Mouse (Mus musculus) forebrain, embryonic 11.5 days (tissue): ENCODE data around the gene Ost4. TPM values are rescaled to one million over a fixed set of nuclear protein-coding genes. Genes with fewer than 3 reads are reported as not detected.
A peak's percentile ranks its signal among the peaks of the same experiment; 100 is the strongest.
"Not testable (repeated sequence)": the region's sequence is repeated elsewhere in the genome, so short reads cannot be mapped to it uniquely, and the experiment has no call there.

Experiments
- ATAC-seq: fragments of 200-750 bp; cut with Nextera tagmentation; replicated peaks from 2 replicates; pipeline ENCODE4 v1.8.0; 2017; ENCODE audit warnings: moderate TSS enrichment; ENCODE audit not compliant: low FRiP score
- DNase-seq: peaks from one replicate; pipeline ENCODE4 v3.0.0-alpha.2; 2017; ENCODE audit warnings: low spot score
- H3K27ac ChIP-seq: fragments of 300-500 bp; sonication (generic); 2 replicates; pipeline ENCODE4 v1.5.1; 2014; ENCODE audit warnings: low read depth, low read length
- H3K27me3 ChIP-seq: fragments of 300-500 bp; sonication (generic); 2 replicates; pipeline ENCODE4 v1.6.1; 2014; ENCODE audit warnings: mild to moderate bottlenecking, low read length, mixed read lengths; ENCODE audit not compliant: control insufficient read depth, insufficient read depth
- H3K36me3 ChIP-seq: fragments of 300-500 bp; sonication (generic); 2 replicates; pipeline ENCODE4 v1.6.1; 2014; ENCODE audit warnings: mild to moderate bottlenecking, low read length, moderate library complexity, mixed read lengths; ENCODE audit not compliant: control insufficient read depth, insufficient read depth
- H3K4me1 ChIP-seq: fragments of 300-500 bp; sonication (generic); replicated peaks from 2 replicates; pipeline ENCODE4 v1.6.1; 2014; ENCODE audit warnings: low read length, mixed read lengths; ENCODE audit not compliant: control insufficient read depth, insufficient read depth
- H3K4me2 ChIP-seq: fragments of 300-500 bp; sonication (generic); 2 replicates; pipeline ENCODE4 v1.6.1; 2014; ENCODE audit warnings: low read depth, mild to moderate bottlenecking, low read length, moderate library complexity, mixed read lengths; ENCODE audit not compliant: severe bottlenecking
- H3K4me3 ChIP-seq: fragments of 300-500 bp; sonication (generic); 2 replicates; pipeline ENCODE4 v1.5.1; 2014; ENCODE audit warnings: low read depth, low read length
- H3K9ac ChIP-seq: fragments of 300-500 bp; sonication (generic); 2 replicates; pipeline ENCODE4 v1.6.1; 2014; ENCODE audit warnings: low read length
- H3K9me3 ChIP-seq: fragments of 300-500 bp; sonication (generic); 2 replicates; pipeline ENCODE4 v1.6.1; 2016; ENCODE audit warnings: low read length, mixed read lengths; ENCODE audit not compliant: control insufficient read depth
- WGBS: fragments of 180-500 bp; shearing (Covaris S2); extraction: QIAGEN DNeasy Blood & Tissue Kit; methylation state at CpG from one replicate; pipeline ENCODE4 v1.1.7; 2014; 5-methylcytosine and 5-hydroxymethylcytosine counted together
- polyA plus RNA-seq: library from polyadenylated mRNA; unstranded; fragments of >200 nt; fragmentation: Nextera tagmentation; extraction: Ambion mirVana; gene quantifications from 2 replicates; pipeline ENCODE4 v1.2.1, GENCODE M21; 2014

Ost4 gene
- polyA plus RNA-seq, 1 experiment from 2014 or later, result 339 TPM

DNA sequence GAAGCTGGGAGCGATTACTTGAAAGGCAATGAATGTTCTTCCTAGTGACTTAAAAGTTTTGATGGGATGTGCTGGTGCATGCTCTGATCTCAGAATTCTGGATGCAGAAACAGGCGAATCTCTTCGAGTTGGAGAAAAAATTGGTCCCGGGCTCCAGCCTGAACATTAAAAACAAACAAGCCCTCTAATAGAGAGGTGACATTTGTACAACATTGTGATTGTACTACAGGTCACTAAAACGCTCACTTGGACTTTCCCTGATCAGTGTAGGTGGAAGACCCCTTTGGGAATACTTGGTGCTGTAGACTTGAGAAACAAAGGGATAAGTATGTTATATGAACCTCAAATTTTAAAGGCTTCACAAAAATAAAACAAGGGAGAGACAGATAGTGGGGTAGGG is 20.9 kb downstream of the Ost4 start:
- Histone ChIP-seq H3K9me3 (no peaks in the 10 kb centered on the region), H3K4me1 (peaks cover 3% of the 10 kb centered on the region; the same call in 1 of the 2 replicates), H3K36me3 (peaks cover under 1% of the 10 kb centered on the region; the same call in 1 of the 2 replicates), H3K4me3 (peak overlapping the region; percentile 82), H3K4me2 (peak overlapping the region; percentile 85), H3K9ac (peak overlapping the region; percentile 69), H3K27ac (peak overlapping the region; percentile 94), H3K27me3 (no peaks in the 10 kb centered on the region)
- 35% methylated on average over 5 of the region's 5 CpGs for WGBS
- no peak for DNase-seq
- no peak for ATAC-seq

DNA sequence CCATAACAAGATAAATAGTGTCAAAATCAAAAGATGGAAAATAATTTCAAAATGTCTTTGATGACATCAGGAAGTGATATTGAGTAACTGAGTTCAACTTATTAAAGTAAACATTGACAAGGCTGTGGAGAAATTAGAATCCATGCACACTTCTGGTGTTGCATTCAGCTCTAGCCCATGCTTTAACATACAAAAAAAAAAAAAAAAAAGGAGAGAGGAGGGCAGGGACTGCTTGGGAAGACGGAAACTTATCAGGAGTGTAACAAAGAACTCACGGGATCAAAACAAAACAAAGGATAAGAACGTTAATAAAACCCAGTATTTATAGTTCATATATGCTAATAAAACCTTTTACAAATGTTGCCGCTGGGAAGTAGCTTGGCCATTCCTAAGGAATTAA is 21.4 kb downstream of the Ost4 start:
- H3K27ac ChIP-seq, result no peak overlapping the region
- no peaks in the 10 kb centered on the region for H3K36me3 ChIP-seq
- ATAC-seq, result no peak
- H3K9ac ChIP-seq, result no peak overlapping the region
- no peak for DNase-seq
- peaks cover 3% of the 10 kb centered on the region; the same call in 1 of the 2 replicates for H3K4me1 ChIP-seq
- 48% methylated on average over 4 of the region's 4 CpGs for WGBS
- no peaks in the 10 kb centered on the region for H3K27me3 ChIP-seq
- no peak overlapping the region for H3K4me3 ChIP-seq
- H3K9me3 ChIP-seq, result no peaks in the 10 kb centered on the region
- no peak overlapping the region for H3K4me2 ChIP-seq

DNA sequence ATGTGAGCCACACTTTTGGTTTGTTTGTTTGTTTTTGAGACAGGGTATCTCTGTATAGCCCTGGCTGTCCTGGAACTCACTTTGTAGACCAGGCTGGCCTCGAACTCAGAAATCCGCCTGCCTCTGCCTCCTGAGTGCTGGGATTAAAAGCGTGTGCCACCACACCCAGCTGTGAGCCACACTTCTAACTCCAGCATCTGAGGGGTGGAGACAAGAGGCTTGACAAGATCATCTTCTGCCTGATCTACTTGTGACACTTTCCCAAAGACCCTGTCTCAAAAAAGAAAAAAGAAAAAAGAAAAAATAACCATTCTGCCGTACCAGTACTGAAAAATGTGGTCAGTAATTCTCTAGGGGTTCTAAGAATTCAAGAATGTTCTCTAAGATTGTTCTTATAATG is 25.7 kb downstream of the Ost4 start:
- not testable (repeated sequence) for H3K9me3 ChIP-seq, H3K4me1 ChIP-seq, H3K4me3 ChIP-seq, H3K27ac ChIP-seq, ATAC-seq, DNase-seq, H3K9ac ChIP-seq, H3K4me2 ChIP-seq, H3K36me3 ChIP-seq, H3K27me3 ChIP-seq
- 85% methylated on average over 4 of the region's 4 CpGs for WGBS

DNA sequence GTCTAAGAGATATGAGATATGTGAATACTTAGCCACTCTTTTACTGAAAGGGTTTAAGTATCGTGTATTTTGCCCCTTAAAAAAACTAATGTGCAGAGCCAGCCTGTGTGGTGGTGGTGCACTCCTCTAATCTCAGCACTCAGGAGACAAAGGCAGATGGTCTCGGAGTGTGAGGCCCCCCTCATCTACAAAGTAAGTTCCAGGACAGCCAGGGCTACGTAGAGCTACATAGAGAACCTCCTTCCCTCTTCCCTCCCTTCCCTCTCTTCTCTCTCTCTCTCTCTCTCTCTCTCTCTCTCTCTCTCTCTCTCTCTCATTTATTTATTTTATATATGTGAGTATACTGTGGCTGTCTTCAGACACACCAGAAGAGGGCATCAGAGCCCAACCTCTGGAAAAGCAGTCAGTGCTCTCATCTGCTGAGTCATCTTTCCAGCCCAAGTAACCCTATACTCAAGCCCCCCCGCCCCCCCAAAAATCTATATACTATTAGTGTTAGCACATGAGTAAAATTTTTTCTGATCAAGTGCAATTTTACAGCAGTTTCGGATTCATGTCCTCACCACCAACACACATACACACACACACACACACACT is 28.1 kb downstream of the Ost4 start:
- Histone ChIP-seq H3K4me3 (no peak overlapping the region), H3K27me3 (no peaks in the 10 kb centered on the region), H3K4me1 (no peaks in the 10 kb centered on the region), H3K9me3 (no peaks in the 10 kb centered on the region), H3K4me2 (no peak overlapping the region), H3K36me3 (peaks cover 9% of the 10 kb centered on the region), H3K27ac (no peak overlapping the region), H3K9ac (no peak overlapping the region)
- ATAC-seq, result no peak
- DNase-seq, result no peak
- 76% methylated on average over 5 of the region's 5 CpGs for WGBS

DNA sequence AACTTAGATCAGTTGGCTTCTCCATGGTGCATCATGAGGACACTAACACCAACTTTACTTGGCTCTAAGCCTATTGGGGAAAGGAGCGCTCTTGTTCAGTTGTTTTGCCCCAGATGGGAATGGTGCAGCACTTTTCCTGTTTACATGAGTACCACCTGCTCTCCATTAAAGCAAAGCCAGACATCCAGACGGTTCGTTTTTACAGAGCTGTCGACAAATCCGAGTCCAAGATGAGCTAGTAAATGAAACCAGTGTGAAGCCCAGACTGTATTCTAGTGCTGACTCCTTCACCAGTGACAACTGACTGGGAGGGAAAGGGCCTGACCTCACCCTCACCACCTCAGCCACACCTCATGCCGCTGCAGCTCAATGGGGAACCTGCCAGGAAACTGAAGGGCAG is 29.0 kb downstream of the Ost4 start:
- DNase-seq (no peak), ATAC-seq (no peak)
- Histone ChIP-seq H3K27ac (no peak overlapping the region), H3K9me3 (no peaks in the 10 kb centered on the region), H3K4me1 (no peaks in the 10 kb centered on the region), H3K27me3 (no peaks in the 10 kb centered on the region), H3K4me2 (no peak overlapping the region), H3K36me3 (peaks cover 9% of the 10 kb centered on the region), H3K9ac (no peak overlapping the region), H3K4me3 (no peak overlapping the region)
- WGBS, result 70% methylated on average over 6 of the region's 6 CpGs

DNA sequence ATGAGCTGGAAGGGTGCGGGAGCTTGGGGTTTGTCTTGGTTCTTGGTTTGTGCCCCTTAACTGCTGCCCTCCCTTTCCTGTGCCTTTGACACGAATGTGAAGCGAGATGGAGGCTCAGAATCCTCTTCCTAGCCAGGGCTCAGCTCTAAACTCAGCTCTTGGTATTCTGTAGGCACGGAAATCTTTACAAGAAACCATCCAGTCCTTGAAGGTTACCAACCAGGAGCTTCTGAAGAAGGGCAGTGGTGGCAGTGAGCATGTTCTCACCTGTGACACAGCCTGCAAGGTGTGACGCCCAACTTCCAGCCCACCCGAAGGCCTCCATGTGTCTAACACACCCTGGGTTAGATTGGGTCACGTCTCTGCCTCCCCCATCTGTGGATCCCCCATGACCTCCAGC is 33.2 kb downstream of the Ost4 start:
- Histone ChIP-seq H3K4me3 (no peak overlapping the region), H3K4me2 (no peak overlapping the region), H3K27ac (no peak overlapping the region), H3K36me3 (peaks cover 16% of the 10 kb centered on the region), H3K9me3 (no peaks in the 10 kb centered on the region), H3K27me3 (no peaks in the 10 kb centered on the region), H3K9ac (no peak overlapping the region), H3K4me1 (peaks cover 6% of the 10 kb centered on the region; the same call in 1 of the 2 replicates)
- DNase-seq, result no peak
- 89% methylated on average over 7 of the region's 7 CpGs for WGBS
- no peak for ATAC-seq

DNA sequence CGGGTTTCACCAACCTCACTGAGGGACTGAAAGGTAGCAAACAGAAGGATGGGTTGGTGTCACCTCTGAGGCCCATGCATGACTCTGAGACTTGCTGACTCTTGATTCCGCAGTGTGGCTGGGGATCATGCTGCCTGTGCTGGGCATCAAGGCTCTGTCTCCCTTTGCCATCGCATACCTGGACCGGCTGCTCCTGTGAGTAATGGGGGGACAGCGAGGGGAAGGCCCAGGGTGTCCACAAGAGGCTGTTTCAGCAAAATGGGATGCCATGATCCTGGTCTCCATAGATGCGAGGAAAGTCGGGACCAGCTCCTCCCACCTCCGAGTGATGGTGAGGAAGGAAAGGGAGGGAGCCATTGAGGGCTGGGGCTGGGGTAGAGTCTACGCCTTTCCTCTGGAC is 35.0 kb downstream of the Ost4 start:
- H3K27ac ChIP-seq, result no peak overlapping the region
- 96% methylated on average over 9 of the region's 9 CpGs for WGBS
- H3K36me3 ChIP-seq, result peaks cover 16% of the 10 kb centered on the region
- H3K9ac ChIP-seq, result no peak overlapping the region
- H3K27me3 ChIP-seq, result no peaks in the 10 kb centered on the region
- ATAC-seq (no peak), DNase-seq (no peak)
- H3K4me3 ChIP-seq, result no peak overlapping the region
- no peak overlapping the region for H3K4me2 ChIP-seq
- H3K4me1 ChIP-seq, result peaks cover 8% of the 10 kb centered on the region; the same call in 1 of the 2 replicates
- H3K9me3 ChIP-seq, result no peaks in the 10 kb centered on the region

DNA sequence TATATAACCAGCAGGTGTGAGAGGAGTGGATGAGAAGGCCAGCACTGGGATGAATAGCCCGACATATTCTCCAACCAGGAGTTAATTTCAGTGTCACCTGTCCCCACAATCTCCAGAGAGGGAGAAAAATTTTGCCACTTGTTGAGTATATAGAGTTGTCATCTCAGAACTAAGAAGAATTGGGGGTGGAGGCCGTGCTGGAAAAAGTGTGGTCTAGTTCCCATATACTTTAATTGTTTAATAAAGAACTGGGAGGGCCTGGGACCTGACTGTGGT is 37.5 kb downstream of the Ost4 start:
- peaks cover 8% of the 10 kb centered on the region; the same call in 1 of the 2 replicates for H3K4me1 ChIP-seq
- H3K4me3 ChIP-seq, result peak overlapping the region; percentile 74
- ATAC-seq (no peak), DNase-seq (no peak)
- peak overlapping the region; percentile 78 for H3K4me2 ChIP-seq
- H3K9ac ChIP-seq, result peak overlapping the region; percentile 73
- 35% methylated on average over 2 of the region's 2 CpGs for WGBS
- peaks cover 7% of the 10 kb centered on the region; the same call in 1 of the 2 replicates for H3K36me3 ChIP-seq
- H3K9me3 ChIP-seq, result no peaks in the 10 kb centered on the region
- H3K27me3 ChIP-seq, result no peaks in the 10 kb centered on the region
- H3K27ac ChIP-seq, result no peak overlapping the region

DNA sequence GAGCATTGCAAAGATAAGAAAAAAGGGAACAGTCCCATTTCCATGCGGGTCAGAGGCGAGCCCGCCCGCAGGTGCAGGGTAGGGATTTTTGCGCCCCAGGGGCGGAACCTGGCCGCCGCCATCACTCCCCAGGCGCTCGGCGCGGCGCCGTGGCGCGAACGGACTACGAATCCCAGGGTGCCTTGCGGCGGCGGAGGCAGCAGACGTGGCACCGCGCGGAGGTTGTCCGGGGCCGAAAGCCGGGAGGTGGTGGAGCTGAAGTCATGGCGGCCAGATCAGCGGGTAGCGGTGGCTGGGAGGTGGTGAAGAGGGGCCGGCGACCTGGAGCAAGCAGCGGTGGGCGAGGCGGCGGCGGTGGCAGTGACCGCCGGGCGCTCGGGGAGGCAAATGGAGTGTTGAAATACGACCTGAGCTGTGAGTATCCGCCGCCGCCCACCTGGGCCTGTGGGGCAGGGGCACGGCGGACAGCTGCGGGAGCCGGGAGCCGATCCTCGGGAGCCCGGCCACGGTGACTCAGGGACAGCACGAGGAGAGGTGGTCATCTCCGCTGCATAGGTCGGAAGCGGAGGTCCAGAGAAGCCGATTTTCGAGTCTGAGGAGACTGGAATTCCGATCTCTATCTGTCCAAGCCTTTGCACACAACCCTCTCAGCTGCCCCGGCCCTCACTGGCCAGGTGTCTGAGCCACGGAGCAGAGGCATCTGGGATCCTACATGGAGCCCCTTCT is 38.0 kb downstream of the Ost4 start:
- DNase-seq (peak; percentile 93), ATAC-seq (peak; percentile 93)
- no peaks in the 10 kb centered on the region for H3K27me3 ChIP-seq
- peak overlapping the region; percentile 74 for H3K4me3 ChIP-seq
- H3K9me3 ChIP-seq, result no peaks in the 10 kb centered on the region
- peaks cover 7% of the 10 kb centered on the region; the same call in 1 of the 2 replicates for H3K36me3 ChIP-seq
- peaks cover 8% of the 10 kb centered on the region; the same call in 1 of the 2 replicates for H3K4me1 ChIP-seq
- WGBS, result under 1% methylated on average over 62 of the region's 63 CpGs
- peak overlapping the region; percentile 73 for H3K9ac ChIP-seq
- peak overlapping the region; percentile 78 for H3K4me2 ChIP-seq
- 0 out of 2 replicates have a peak overlapping the region, but pooled peaks have one; percentile 31 for H3K27ac ChIP-seq
